Mouse (Mus musculus) limb, embryonic 14.5 days (tissue): ENCODE results near the gene Palld. TPM values are rescaled to one million over a fixed set of nuclear protein-coding genes. Genes with fewer than 3 reads are reported as not detected.

Source experiments
- ATAC-seq: fragments of 200-750 bp; cut with Nextera tagmentation; 2 replicates; pipeline ENCODE4 v1.8.0; 2017; ENCODE audit warnings: low read depth, moderate number of reproducible peaks, moderate TSS enrichment; ENCODE audit not compliant: low FRiP score
- DNase-seq: peaks from one replicate; pipeline ENCODE4 v3.0.0-alpha.2; 2015; ENCODE audit warnings: low spot score
- H3K27ac ChIP-seq: fragments of 300-500 bp; sonication (generic); replicated peaks from 2 replicates; pipeline ENCODE4 v1.5.1; 2014; ENCODE audit warnings: low read depth, mild to moderate bottlenecking, low read length, moderate library complexity, mixed read lengths
- H3K27me3 ChIP-seq: fragments of 300-500 bp; sonication (generic); 2 replicates; pipeline ENCODE4 v1.6.1; 2014; ENCODE audit warnings: low read length, mixed read lengths; ENCODE audit not compliant: control insufficient read depth, insufficient read depth
- H3K36me3 ChIP-seq: fragments of 300-500 bp; sonication (generic); 2 replicates; pipeline ENCODE4 v1.6.1; 2014; ENCODE audit warnings: mild to moderate bottlenecking, low read length, moderate library complexity, mixed read lengths; ENCODE audit not compliant: control insufficient read depth, insufficient read depth
- H3K4me1 ChIP-seq: fragments of 300-500 bp; sonication (generic); 2 replicates; pipeline ENCODE4 v1.6.1; 2014; ENCODE audit warnings: antibody characterized with exemption, low read length, mixed read lengths; ENCODE audit not compliant: control insufficient read depth, insufficient read depth
- H3K4me2 ChIP-seq: fragments of 300-500 bp; sonication (generic); replicated peaks from 2 replicates; pipeline ENCODE4 v1.6.1; 2014; ENCODE audit warnings: low read depth, mild to moderate bottlenecking, low read length, moderate library complexity; ENCODE audit not compliant: severe bottlenecking
- H3K4me3 ChIP-seq: fragments of 300-500 bp; sonication (generic); replicated peaks from 2 replicates; pipeline ENCODE4 v1.5.1; 2014; ENCODE audit warnings: low read length
- H3K9ac ChIP-seq: fragments of 300-500 bp; sonication (generic); 2 replicates; pipeline ENCODE4 v1.6.1; 2014; ENCODE audit warnings: mild to moderate bottlenecking, low read depth, low read length, moderate library complexity; ENCODE audit not compliant: severe bottlenecking
- H3K9me3 ChIP-seq: fragments of 300-500 bp; sonication (generic); 2 replicates; pipeline ENCODE4 v1.6.1; 2016; ENCODE audit warnings: low read length; ENCODE audit not compliant: control insufficient read depth
- POLR2A ChIP-seq: fragments of 200-500 bp; IDR thresholded peaks from 2 replicates; pipeline ENCODE4 v1.8.0; 2012; ENCODE audit warnings: inconsistent platforms, mild to moderate bottlenecking, moderate library complexity, borderline replicate concordance; ENCODE audit not compliant: insufficient read depth, insufficient read length; ENCODE audit errors: extremely low read depth
- WGBS: fragments of 180-500 bp; shearing (Covaris S2); extraction: QIAGEN DNeasy Blood & Tissue Kit; methylation state at CpG from one replicate; pipeline ENCODE4 v1.1.7; 2014; 5-methylcytosine and 5-hydroxymethylcytosine counted together
- polyA plus RNA-seq, 2 experiments: library from polyadenylated mRNA; depleted of rRNA in 1 of 2; stranded (reverse) in 1 of 2; unstranded in 1 of 2; fragments of >200 nt; fragmentation: Nextera tagmentation in 1 of 2; extraction: Ambion mirVana in 1 of 2; gene quantifications; 2 replicates each; pipeline versions ENCODE4 v1.2.1 to v1.2.3; 2012 to 2014

Gene Palld
- polyA plus RNA-seq, 2 experiments: 61.4 to 99.0 TPM

- peak; percentile 73 for ATAC-seq
- H3K36me3 ChIP-seq: no peaks in the 10 kb centered on the region
- H3K9me3 ChIP-seq: no peaks in the 10 kb centered on the region
- peaks cover 6% of the 10 kb centered on the region for H3K4me1 ChIP-seq
- TF ChIP-seq POLR2A: no peak
- no peak overlapping the region for H3K9ac ChIP-seq
- 53% methylated on average over 8 of the region's 8 CpGs for WGBS
- no peak overlapping the region for H3K4me2 ChIP-seq
- no peak overlapping the region for H3K4me3 ChIP-seq
- peak; percentile 62 for DNase-seq
- no peak overlapping the region for H3K27ac ChIP-seq
- H3K27me3 ChIP-seq: no peaks in the 10 kb centered on the region
Measured at GRCm38 (mm10) chr8:61646195-61646835, 256.2 kb downstream of the Palld start.

- Histone ChIP-seq H3K4me1 (peaks cover 6% of the 10 kb centered on the region), H3K36me3 (no peaks in the 10 kb centered on the region), H3K9ac (no peak overlapping the region), H3K27ac (0 out of 2 replicates have a peak overlapping the region, but pooled peaks have one; percentile 8), H3K9me3 (no peaks in the 10 kb centered on the region), H3K27me3 (no peaks in the 10 kb centered on the region), H3K4me2 (no peak overlapping the region), H3K4me3 (no peak overlapping the region)
- TF ChIP-seq POLR2A: no peak
- no peak for ATAC-seq
- DNase-seq: no peak
- 77% methylated on average over 6 of the region's 6 CpGs for WGBS
Measured at GRCm38 (mm10) chr8:61645642-61646041, 256.8 kb downstream of the Palld start.

- peaks cover 13% of the 10 kb centered on the region for H3K4me1 ChIP-seq
- H3K9ac ChIP-seq: no peak overlapping the region
- no peaks in the 10 kb centered on the region for H3K36me3 ChIP-seq
- no peaks in the 10 kb centered on the region for H3K9me3 ChIP-seq
- no peak for TF ChIP-seq POLR2A
- ATAC-seq: no peak
- no peak overlapping the region for H3K4me3 ChIP-seq
- H3K27ac ChIP-seq: no peak overlapping the region
- no peak for DNase-seq
- H3K4me2 ChIP-seq: no peak overlapping the region
- H3K27me3 ChIP-seq: no peaks in the 10 kb centered on the region
- WGBS: 77% methylated on average over 3 of the region's 3 CpGs
Measured at GRCm38 (mm10) chr8:61643215-61643614, 259.3 kb downstream of the Palld start.

- Histone ChIP-seq H3K9me3 (no peaks in the 10 kb centered on the region), H3K9ac (no peak overlapping the region), H3K27ac (no peak overlapping the region), H3K36me3 (no peaks in the 10 kb centered on the region), H3K4me3 (no peak overlapping the region), H3K4me1 (peaks cover 13% of the 10 kb centered on the region), H3K27me3 (no peaks in the 10 kb centered on the region), H3K4me2 (no peak overlapping the region)
- DNase-seq (no peak), ATAC-seq (no peak)
- WGBS: 72% methylated on average over 4 of the region's 4 CpGs
- TF ChIP-seq POLR2A: no peak
Measured at GRCm38 (mm10) chr8:61642358-61642847, 260.1 kb downstream of the Palld start.

GRCm38 (mm10) chr8:61639596-61639995, 262.9 kb downstream of the Palld start:
- ATAC-seq (no peak), DNase-seq (no peak)
- Histone ChIP-seq H3K9ac (no peak overlapping the region), H3K4me1 (peaks cover 13% of the 10 kb centered on the region), H3K4me2 (no peak overlapping the region), H3K4me3 (no peak overlapping the region), H3K36me3 (no peaks in the 10 kb centered on the region), H3K27me3 (no peaks in the 10 kb centered on the region), H3K27ac (no peak overlapping the region), H3K9me3 (no peaks in the 10 kb centered on the region)
- WGBS: 87% methylated on average over 2 of the region's 2 CpGs
- TF ChIP-seq POLR2A: no peak
